Mouse (Mus musculus) megakaryocyte, adult 5-6 weeks (primary cell): ENCODE results near the gene Catsperd. TPM values are rescaled to one million over a fixed set of nuclear protein-coding genes. Genes with fewer than 3 reads are reported as not detected.

Experiments used
- ATAC-seq: 2 replicates; pipeline ENCODE4 v1.8.0; 2016; ENCODE audit warnings: mild to moderate bottlenecking, inconsistent platforms; ENCODE audit not compliant: poor library complexity, severe bottlenecking
- total RNA-seq, 2 experiments: library from RNA; stranded (forward) in 1 of 2; stranded (reverse) in 1 of 2; fragments of 153-499, 151-499 nt in 1 of 2; fragments of 221-1000, 200-1000 nt in 1 of 2; gene quantifications; 2 replicates each; pipeline versions ENCODE4 v1.2.3 to v1.2.4; 2015 to 2017

Gene Catsperd
- total RNA-seq (2015) (0.18 TPM in 1 of 2 replicates, not detected in the other), total RNA-seq (2017) (not detected in 2 replicates)

DNA sequence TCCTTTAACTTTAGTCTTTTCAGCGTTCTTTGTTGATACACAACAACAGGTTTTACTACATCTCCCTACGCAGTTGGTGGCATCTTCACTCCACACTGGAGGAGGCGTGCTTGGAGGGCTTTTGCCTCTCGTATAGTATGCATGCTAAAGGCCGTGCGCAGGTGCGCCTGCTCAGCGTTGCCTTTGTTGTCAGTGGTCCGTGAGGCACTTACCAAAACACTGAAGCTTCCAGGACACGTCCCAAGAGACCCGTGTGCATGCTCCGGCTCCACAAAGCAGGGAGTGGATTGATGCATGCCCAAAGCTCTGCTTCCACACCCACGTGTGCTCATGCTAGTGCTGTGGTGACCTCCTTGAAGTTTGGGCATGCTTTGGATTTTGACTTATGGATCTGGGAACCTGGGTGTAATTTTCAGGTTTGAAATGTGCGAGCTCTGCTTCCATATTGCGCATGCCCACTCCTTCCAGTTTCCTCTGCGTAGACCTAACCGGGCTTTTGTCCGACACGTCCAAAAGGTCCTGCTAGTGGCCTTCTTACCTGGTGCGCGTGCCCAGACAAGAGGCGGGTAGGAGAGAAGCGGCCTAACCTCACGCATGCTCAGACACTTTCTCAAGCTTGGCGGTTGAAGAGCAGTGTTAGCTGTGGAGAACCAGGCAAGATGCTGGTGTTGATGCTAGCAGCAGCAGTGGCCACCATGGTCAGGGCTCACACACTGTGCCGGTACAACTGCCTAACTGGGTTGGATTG lies at the start of gene Catsperd:
Gene Catsperd, plus strand, starts transcription at position 614 of the 748 bp plus-strand sequence.
- ATAC-seq: no peak

GRCm38 (mm10) chr17:56583071-56583470 lies 44.9 kb upstream of the Catsperd start:
- peak; percentile 16; the same call in 1 of the 2 replicates for ATAC-seq

GRCm38 (mm10) chr17:56583611-56584256 lies 44.2 kb upstream of the Catsperd start:
- ATAC-seq: peak; percentile 3; the same call in 1 of the 2 replicates

DNA sequence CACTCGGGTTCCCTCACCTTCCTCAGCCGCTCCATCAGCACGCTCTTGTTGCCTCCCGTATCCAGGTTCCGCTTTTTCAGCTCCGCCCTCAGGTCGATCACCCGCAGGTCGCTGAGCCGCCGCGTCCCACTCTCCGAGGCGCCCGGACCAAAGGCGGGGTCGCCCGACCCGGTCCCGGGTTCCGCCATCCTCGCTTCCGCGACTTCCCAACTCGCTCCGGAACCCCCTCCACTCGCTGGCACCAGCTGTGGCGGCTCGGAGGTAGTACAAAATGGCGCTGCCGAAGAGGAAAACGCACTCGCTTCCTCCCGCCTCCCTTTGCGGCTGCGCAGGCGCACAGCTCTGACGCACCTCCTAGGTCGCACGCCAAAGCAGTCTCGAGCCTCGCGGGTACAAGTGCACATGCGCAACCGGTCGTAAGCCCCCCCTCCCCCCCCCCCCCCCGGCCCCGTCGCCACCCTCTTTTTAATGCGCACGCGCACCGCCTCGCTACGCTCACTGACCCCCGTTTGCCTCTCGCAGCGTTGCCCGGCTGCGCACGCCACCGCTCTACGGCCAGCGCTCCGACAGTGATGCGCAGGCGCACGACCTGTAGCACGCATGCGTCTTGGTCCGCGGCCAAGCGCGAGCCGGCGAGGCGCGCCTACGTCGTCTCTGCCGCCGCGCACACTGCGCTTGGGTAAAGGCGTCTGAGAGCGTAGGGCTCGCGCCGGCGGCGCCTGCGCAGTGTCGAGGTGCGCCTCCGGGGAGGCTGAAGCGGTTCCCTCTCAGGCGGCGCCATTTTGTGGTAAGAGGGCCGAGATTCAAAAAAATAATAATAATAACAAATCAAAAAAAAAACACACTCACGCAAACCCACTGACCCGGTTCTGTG lies 43.4 kb upstream of the Catsperd start, which contains the start of the genes Safb2 and Safb:
Gene Safb2, minus strand, starts transcription at position 329 of the 874 bp plus-strand sequence.
Gene Safb, plus strand, starts transcription at position 569 of the 874 bp plus-strand sequence.
- ATAC-seq: peak; percentile 74

DNA sequence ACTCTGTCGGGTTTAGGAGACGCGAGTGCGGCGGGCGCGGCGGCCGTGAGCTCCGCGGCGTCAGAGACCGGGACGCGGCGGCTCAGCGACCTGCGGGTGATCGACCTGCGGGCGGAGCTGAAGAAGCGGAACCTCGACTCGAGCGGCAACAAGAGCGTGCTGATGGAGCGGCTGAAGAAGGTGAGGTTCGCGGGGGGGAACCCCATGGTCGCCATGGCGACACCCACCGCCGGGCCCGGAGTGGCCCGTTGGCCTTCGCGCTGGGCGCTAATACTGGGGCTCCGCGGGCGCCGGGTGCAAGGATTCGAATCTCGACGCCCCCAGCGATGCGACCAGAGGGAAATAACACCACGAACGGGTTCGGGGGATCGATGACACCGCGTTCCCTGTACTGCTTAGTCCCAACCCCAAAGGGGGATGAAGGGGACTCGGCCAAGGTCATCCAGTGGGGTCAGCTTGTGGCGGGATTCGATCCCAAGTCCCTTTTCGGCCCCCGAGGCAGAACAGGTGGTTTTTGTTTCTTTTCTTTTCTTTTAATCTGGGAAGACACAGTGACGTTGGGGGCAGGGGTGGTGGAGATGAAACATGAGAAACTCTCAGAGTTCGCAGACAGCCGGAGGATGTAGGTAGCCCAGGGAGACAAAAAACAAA lies 42.6 kb upstream of the Catsperd start:
- peak; percentile 44 for ATAC-seq

- ATAC-seq: no peak
Measured at GRCm38 (mm10) chr17:56587773-56588172, 40.2 kb upstream of the Catsperd start.

DNA sequence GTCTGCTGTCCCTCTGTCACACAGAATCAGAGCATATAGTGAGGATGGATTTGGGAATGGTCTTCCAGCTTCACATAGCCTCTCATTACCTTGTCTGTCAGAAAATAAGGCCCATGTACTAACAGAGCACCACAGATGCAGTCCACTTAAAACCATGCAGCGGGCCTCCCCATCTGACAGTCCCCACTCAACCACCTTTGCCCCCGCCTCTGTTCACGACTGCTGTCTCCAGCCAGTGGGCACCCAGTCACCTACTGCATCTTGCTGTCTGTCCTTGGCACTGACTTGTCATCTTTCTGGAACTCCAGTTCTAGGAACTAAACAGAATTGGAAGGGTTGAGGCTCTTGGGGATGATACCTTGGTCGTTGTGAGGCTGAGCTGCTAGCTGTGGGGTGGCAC lies 39.0 kb upstream of the Catsperd start:
- no peak for ATAC-seq

GRCm38 (mm10) chr17:56592553-56592952 lies 35.4 kb upstream of the Catsperd start:
- ATAC-seq: no peak

DNA sequence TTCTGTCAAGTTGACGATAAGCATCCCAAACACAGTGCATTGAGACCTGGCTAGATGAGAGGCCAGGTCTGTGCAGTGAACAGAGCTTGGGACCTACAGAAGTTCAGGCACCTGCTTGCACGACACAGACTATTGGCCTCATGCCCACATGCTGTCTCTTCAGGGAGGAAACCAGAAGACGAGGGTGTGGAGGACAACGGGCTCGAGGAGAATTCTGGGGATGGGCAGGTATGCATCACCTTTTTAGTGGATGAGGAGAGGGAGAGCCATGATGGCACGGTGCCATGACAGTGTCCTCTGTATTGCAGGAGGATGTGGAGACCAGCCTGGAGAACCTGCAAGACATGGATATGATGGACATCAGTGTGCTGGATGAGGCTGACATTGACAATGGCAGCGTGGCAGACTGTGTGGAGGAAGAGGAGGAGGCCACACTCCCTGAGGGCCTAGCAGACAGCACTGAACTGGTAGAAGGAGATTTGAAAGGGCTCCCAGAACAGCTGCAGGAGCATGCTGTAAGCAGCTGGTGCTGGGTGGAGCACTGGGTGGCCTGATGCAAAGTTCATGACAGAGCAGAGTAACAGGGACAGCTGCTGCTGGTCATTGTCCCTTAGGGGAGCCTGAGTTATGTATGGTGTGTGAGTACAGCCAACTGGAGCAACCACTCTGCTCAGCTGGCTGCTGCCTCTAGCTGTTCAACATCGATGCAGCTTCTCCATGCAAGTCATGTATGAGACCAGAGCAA lies 34.2 kb upstream of the Catsperd start:
- no peak for ATAC-seq

DNA sequence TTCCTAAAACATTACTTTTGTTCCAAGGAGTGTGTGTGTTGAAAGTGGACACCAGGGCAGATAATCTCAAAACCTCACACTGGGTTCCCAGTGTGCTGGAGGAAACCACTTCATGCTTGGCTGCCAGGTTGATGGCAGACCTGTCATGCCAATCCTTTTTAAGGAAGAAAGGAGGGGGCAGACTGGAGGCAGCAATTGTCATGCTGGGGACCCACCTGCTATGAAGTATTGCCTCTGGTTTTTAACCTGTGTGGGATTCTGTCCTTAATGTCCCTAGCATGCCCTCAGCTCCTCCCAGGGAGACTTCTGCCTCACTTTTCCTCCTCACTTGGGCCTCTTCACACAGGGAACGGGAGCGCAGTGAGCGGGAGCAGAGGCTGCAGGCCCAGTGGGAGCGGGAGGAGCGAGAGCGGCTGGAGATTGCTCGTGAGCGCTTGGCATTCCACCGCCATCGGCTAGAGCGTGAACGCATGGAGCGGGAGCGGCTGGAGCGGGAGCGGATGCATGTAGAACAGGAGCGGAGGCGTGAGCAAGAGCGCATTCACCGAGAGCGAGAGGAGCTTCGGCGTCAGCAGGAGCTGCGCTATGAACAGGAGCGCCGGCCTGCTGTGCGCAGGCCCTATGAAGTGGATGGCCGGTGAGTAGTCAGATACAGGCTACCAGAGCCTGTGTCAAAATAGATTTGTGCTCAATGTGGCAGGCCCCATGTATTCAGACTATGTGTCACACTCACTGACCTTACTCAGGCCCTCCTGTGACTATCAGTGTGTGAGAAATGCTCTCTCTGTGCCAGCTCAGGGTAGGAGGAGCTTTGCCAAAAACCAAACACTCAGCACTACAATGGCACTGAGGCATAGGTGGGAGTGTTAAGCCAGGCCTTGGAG lies 24.5 kb upstream of the Catsperd start:
- ATAC-seq: no peak

DNA sequence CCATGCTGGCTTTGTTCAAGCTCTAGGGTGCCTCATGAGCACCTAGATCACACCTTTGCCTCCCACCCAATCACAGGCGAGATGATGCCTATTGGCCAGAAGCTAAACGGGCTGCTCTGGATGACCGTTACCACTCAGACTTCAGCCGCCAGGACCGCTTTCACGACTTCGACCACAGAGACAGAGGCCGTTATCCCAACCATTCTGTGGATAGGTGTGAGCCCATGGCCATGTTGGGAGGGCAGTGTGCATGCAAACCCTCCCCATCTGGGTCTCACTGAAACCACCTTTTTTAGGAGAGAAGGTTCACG lies 23.9 kb upstream of the Catsperd start:
- ATAC-seq: no peak

DNA sequence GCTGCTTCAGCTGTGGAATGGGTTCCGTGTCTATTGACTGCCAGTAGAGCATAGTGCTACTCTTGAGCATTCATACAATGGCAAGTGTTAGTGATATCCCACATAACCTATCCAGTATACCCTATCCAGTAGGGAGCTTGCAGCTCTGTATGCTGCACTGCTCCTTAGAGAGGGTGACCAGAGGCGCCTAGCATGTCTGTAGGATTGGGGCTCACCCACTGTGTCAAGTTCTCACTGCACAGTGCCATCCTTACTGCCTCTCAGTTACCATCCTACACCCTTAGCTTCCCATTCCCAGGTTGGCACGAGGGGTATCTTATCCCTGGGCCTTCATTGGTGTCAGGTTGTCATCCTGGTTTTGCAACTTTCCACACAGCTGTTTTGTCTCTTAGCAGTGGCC lies 23.5 kb upstream of the Catsperd start:
- ATAC-seq: no peak

DNA sequence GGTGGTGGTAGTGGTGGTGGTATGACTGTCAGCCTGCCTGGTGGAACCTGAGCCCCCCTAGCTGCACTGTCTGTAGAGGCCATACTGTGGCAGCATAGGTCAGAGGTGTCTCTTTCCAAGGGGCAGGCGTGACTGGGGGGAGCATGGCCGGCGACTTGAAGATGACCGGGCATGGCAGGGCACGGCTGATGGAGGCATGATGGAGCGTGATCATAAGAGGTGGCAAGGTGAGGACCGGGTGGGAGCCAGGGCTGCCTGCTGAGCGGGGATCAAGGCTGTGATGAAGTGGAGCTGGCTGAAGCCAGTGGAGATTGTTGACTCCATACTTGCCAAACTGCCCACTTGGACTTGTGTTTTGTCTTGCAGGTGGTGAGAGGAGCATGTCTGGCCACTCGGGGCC lies 22.5 kb upstream of the Catsperd start:
- ATAC-seq: no peak

DNA sequence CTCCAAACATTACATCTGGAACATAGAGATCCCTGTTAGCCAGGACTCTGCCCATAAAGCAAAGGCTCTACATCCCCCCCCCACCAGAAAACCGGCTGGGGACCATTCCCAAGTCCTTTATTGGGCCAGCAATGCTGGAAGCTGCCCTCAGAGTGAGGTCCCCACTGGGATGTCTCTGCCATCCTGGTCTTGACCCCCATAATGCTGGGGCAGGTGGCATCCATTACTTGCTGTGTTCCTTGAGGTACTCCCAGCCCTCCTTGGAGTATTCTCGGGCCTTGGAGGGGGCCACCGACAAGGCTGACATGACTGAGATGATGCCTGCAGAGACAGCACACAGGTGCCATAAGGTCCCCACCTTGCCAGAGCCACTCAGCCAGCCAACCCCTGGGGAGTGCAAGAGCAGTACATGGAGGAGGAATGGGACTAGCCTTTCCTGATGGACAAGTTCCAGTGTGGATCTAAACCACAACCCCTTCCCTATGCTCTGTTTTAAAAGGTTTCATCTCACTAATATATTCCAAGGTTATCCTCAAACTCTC lies 20.4 kb upstream of the Catsperd start:
- ATAC-seq: no peak

DNA sequence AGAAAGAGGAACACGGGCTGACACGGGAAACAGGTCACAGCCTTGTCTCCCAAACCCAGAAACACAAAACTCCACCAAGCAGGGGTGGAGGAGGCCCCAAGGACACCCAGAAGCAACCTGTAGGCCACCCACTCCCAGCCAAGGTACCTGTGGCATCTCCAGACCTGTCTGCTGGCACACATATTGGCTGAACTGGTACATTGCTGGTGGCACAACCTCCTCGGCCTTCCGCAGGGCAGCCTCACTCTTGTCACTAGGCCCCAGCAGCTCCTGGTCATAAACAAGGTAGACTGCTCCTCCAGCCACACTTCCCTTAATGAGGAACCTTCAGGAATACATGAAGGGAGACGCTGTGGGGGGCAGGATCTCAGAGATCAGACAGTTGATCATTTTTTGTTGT lies 19.2 kb upstream of the Catsperd start:
- ATAC-seq: no peak

DNA sequence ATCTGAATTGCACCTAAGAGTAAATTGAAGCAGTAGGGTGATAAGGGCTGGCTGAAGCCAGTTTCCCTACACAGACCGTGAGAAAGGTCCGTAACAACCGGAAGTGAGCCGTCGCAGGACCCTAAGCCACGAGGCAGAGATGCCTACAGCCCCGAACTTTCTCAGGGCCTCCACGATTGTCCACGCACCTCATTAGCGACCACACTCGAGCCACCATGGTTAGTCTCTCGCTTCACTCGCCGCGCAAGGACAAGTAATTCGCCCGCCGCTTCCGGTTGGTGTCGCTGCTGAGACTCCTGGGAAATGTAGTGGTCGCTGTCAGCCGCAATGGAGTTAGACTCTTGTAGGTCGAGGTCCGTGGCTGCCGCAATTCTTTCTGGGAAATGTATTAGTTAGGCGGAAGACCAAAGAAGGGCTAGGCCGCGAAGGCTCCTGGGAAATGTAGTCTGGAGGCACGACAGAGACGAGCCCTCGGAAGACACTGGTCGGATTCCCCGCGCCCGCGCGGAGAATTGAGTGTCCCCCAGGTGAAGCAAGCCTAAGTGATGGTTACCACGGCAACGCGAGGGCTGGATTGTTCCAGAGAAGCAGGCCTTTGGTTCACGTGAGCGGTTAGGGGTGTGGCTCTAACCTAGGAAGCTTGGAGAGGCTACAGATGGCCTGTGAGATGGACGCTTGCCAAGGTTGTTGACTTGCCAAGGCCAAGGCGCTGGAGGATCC lies 18.3 kb upstream of the Catsperd start, which contains the start of gene 2410015M20Rik:
Gene 2410015M20Rik, minus strand, starts transcription at position 320 of the 720 bp plus-strand sequence.
- peak; percentile 85 for ATAC-seq

- no peak for ATAC-seq
Measured at GRCm38 (mm10) chr17:56611323-56611722, 16.6 kb upstream of the Catsperd start.
